Mouse (Mus musculus) heart, postnatal 14 days (tissue): ENCODE measurements around the gene Lamtor2. TPM values are rescaled to one million over a fixed set of nuclear protein-coding genes. Genes with fewer than 3 reads are reported as not detected.
A peak's percentile ranks its signal among the peaks of the same experiment; 100 is the strongest.
"Not testable (repeated sequence)": the region's sequence is repeated elsewhere in the genome, so short reads cannot be mapped to it uniquely, and the experiment has no call there.

Experiments used
- DNase-seq, 2 experiments: peaks; one replicate each; pipeline ENCODE4 v3.0.0; 2021 to 2022
- intact Hi-C: fragments of 180-260 bp; cut with DNase I; formaldehyde crosslinking; loops from one replicate; pipeline ENCODE4 v1.15.1; 2025
- long read RNA-seq, 2 experiments: library from polyadenylated mRNA; stranded (forward); transcript quantifications; one replicate each; pipeline ENCODE4 v2.0.0; 2021
- total RNA-seq, 2 experiments: library from RNA; stranded (reverse); gene quantifications; 2 replicates each; pipeline ENCODE4 v1.2.3; 2021

Lamtor2 gene
- 10 to 100 TPM; 77.7 TPM for total RNA-seq
- long read RNA-seq, experiment 1, transcript Lamtor2-201 (4 exons, 668 nt) = major isoform, 24 of 34 reads
- long read RNA-seq, experiment 1, partial matches to known transcripts = 1 of 34 reads
- long read RNA-seq, experiment 1, other reads (novel, unspliced or antisense) = 4 of 34 reads
- long read RNA-seq, experiment 2, transcript Lamtor2-201 (4 exons, 668 nt) = major isoform, 24 of 32 reads
- long read RNA-seq, experiment 2, partial matches to known transcripts = 0 of 32 reads
- long read RNA-seq, experiment 2, other reads (novel, unspliced or antisense) = 4 of 32 reads

- intact Hi-C loops = no loop called here
- peak; percentile 97 to 98 for DNase-seq
These were observed at the start of gene Lamtor2 for GRCm38 (mm10) chr3:88552676-88553524. Lamtor2 (minus strand) TSS chr3:88553074.

DNA sequence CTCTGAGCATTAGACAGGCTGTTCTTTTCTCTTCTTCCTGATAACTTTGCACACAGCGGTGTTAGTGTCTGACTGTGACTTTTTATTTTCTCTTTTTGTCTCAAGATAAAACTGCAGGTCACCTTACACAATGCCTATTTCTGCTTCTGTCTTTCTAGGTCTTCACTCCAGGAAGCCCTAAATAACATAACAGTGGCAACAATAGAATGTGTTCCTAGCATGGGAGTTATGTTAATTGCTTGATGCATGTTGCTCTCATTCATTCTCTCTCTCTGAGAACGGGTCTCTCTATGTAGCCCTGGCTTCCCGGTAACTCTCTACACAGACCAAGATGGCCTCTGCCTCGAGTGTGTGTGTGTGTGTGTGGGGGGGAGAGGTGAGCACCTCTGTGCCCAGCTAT lies 49.6 kb upstream of the Lamtor2 start:
- no peak for DNase-seq
- intact Hi-C loops = no loop called here

DNA sequence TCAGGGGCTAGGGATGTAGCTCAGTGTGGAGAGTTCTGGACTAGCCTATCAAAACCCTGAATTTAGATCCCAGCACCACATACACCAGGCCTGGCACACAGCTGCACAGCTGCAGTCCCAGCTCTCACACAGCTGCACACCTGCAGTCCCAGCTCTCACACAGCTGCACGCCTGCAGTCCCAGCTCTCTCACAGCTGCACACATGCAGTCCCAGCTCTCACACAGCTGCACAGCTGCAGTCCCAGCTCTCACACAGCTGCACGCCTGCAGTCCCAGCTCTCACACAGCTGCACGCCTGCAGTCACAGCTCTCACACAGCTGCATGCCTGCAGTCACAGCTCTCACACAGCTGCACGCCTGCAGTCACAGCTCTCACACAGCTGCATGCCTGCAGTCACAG lies 43.7 kb upstream of the Lamtor2 start:
- intact Hi-C loops, DNase-seq: not testable (repeated sequence)

DNA sequence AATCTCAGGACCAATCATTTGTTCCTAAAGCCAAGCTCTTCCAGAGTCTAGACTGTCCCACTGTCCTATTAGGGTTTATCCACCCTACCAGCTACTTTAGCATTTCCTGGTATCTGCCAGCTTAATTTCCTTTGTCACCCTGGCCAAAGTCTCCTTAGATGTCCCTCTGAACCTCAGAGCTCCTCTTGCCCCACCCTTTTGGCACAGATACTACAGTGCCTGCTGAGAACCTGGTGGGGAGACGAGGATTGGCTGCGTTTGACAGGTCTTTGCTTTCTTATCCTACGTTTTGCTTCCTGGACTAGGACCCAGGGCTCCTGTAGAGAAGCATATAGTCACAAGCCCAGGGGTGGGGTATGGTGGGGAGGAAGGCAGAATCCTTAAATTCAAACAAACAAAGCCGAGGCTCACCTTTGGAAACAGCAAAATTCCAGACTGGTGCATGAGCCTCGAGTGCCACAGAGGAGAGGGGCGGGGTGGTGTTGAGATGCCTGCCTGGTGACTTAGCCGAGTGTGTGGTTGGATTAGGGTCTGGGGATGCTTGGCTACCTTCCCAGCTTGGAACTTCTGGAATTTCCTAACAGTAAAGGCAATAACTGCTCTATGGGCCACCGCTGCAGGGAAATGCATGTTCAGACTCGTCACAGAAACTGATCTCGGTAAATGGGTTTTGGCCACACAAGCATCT lies 41.2 kb upstream of the Lamtor2 start:
- intact Hi-C loops = loop anchor here (5.0 kb wide), 1 partner anchor 143 kb away; no protein-coding TSS in a partner anchor
- no peak for DNase-seq

DNA sequence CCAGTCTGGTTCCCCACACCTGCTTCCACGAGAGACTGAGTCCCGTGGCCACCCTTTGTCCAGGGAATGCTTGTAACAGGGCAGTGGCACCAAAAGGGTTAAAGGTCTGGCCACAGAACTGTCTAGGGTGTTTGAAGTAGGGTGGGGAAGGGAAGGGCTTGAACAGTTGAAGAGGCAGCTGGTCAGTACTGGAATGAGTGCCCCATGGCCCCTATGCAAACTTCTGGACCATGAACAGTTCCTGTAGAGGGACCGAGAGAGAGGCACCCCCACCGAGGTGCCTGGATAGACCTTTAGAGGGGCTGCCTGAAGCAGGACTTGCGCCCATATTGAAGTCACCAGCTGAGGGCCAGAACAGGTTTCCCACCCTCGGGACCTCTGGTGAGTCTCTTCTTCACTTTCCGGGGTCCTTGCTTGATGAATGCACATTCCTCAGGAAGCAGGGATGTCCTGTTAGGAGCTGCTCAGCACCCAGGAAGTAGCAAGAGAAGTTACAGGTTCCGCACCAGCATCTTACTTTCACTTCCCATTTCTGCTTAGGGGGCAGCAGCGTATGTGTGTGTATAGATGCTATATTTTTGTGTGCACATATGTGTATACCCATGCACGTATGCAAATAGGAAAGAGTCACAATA lies 40.2 kb upstream of the Lamtor2 start:
- no peak for DNase-seq
- intact Hi-C loops = loop anchor here (5.0 kb wide), 1 partner anchor 144 kb away; no protein-coding TSS in a partner anchor

DNA sequence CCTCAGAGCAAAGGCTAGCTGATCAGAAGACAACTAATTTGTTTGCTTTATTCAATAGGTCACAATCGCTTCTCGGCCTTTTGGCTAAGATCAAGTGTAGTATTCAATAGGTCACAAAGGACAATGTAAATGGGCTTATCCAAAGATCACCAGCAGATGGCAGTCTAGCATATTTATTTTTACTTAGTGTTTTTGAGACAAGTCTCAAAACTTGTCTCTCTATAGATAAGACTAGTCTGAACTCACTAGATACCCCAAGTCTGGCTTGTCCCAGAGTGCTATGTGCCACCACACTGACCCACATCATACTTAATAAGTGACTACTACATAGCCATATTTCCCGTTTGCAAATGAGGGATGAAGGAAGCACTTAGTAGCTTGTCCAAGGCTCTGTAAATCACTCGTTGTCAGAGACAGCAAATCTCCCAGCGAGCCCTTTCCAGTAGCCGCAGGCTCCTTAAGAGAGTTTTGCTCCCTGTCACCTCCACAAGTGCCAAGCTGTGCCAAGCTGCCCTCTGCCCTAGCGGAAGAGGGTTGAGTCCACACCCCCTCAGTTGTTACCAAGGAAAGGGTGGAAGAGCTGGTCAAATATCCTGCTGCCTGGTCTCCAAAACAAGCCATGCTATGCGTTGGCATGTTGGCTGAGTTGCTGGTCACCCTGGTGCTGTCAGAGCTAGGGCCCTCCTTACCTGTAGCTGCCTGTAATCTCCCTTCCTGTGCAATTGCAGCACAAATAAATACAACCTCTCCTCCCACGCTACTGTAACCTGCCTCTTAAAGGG lies 39.3 kb upstream of the Lamtor2 start:
- intact Hi-C loops = loop anchor here (5.0 kb wide), 1 partner anchor 145 kb away; no protein-coding TSS in a partner anchor
- peak in 1 of 2 experiments; percentile 61 for DNase-seq

- intact Hi-C loops = loop anchor here (5.0 kb wide), 1 partner anchor 146 kb away; no protein-coding TSS in a partner anchor
- no peak for DNase-seq
These were observed 38.2 kb upstream of the Lamtor2 start for GRCm38 (mm10) chr3:88591044-88591443.

- intact Hi-C loops = loop anchor here (5.0 kb wide), 1 partner anchor 147 kb away; no protein-coding TSS in a partner anchor
- DNase-seq = no peak
These were observed 37.4 kb upstream of the Lamtor2 start for GRCm38 (mm10) chr3:88590246-88590645.

GRCm38 (mm10) chr3:88586640-88587039 lies 33.8 kb upstream of the Lamtor2 start:
- intact Hi-C loops = no loop called here
- no peak for DNase-seq

DNA sequence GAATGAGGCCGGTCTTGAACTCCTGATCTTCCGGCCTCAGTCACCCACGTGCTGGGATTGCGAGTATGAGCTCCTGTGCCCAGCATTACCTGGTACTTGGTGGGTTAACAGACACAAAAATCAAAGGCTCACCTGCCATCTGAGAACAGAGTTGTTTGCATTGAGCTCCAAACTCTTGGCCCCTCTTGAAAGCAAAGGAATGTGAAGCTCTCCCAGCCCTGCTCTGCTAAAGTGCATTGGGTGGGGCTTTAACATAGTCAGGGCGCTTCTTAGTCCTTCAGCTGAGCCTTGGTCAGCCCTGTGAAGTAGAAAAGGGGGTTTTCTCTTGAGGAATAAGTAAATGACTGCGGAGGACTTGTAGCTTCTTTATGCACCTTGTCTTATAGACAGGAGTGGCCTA lies 32.9 kb upstream of the Lamtor2 start:
- intact Hi-C loops = no loop called here
- no peak for DNase-seq

DNA sequence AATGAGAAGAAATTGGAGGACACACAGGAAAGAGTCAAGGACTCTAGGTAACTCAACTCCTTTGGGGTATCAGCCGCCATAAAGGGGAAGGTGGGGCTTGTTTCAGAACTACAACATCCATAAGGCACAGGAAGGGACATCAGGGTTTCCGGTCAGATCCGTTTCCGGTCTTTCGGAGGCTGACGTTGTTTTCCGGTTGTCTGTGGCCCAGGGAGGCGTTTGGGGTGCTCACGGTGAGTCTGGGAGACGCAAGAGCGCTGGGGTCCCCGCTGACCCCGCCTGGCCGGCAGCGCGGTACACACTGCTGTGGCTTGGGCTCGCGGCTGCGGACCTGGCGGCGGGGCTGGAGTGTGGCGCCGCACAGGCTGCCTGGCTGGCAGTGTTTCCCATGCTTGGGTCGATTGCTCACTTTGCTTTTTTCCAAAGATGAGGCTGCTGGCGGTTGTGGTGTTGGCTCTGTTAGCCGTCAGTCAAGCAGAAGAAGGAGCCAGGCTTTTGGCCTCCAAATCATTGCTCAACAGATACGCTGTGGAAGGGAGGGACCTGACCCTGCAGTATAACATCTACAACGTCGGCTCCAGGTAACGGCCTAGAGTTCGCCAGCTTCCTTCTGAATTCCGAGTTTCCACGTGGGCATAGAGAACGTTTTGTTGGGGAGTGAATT lies 26.7 kb upstream of the Lamtor2 start:
- intact Hi-C loops = no loop called here
- peak; percentile 72 to 84 for DNase-seq

DNA sequence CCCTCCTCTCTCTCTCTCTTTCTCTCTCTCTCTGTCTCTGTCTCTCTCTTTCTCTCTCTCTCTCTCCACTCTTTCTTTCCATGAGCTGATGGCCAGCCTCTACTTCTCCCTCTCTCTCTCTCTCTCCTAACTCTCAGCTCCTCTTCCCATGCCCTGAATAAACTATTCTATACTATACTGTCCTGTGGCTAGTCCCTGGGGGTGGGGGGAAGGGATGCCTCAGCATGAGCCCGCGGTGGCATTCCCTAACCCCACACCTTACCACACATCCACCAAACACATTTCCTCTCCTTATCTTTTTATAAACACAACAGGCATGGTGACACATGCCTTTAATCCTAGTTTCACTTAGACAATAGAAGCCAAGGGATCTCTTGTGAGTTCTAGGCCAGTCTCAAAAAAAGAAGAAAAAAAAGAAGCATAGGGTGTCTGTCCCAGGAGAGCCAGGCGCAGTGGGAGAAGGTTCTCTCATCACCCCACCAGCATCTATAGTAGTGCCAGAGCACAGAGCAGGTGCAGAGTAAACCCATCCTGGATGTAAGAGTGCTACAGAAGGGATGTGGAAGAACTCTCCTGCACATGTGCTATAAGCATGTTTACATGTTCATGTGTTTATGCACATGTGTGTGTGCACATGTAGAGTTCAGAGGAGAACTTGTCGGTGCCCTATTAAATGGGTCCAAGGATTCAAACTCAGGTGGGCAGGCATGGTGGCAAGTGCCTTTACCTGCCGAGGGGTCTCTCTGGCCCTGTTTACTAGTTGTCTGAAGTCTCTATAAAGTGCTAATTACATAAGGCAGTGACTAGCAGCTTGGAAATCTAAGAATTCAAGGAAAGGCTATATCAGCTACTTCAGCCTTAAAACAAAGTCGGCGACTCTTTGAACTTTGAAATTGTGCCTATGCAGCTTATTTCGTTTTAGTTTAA lies 25.9 kb upstream of the Lamtor2 start:
- intact Hi-C loops = no loop called here

GRCm38 (mm10) chr3:88577846-88578245 lies 25.0 kb upstream of the Lamtor2 start:
- DNase-seq, intact Hi-C loops: not testable (repeated sequence)

More for the DNA sequence above, 25.9 kb upstream of the Lamtor2 start:
- DNase-seq = no peak

DNA sequence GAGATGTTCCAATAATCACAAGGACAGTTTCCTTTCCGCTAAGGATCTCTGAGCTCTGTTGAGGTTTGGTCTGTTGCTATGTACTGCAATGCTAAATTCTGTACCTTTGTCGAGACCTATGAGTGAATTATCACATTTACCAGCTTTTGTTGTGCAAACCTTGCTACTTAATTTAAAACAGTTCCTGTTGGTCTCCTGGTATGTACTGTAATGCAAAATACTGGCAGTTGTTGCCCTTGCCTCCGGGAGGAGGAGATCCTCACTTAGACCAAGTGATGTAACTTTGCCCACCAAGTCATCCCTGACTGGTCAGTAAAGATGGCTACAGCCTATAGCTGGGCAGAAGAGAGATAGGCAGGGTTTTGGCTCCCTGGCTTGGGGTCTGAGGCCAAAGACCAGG lies 22.7 kb upstream of the Lamtor2 start, which contains the start of gene Ssr2:
Gene Ssr2 (plus strand): TSS at position 337 of the 400 bp plus-strand sequence.
- intact Hi-C loops = no loop called here

DNA sequence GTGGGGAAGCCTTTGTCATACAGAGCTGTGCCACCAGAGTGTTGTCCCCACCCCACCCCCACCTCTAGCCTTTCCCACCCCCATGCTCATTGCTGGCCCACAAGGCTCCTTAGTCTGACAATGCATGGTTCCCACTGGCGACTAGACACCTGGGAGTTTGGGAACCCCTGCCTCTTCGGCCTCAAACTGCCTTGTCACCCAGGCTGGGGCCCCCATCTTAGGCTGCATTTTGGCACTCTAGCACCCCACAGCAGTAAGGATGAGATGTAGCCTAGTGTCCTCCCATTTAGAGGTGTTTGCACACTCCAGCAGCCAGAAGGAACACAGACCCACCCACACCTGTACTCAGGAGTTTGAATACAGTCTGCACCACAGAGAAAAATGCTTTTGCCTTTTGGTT lies 20.9 kb upstream of the Lamtor2 start:
- no peak for DNase-seq
- intact Hi-C loops = no loop called here

More for the DNA sequence above, 22.7 kb upstream of the Lamtor2 start, which contains the start of gene Ssr2:
- DNase-seq = no peak

DNA sequence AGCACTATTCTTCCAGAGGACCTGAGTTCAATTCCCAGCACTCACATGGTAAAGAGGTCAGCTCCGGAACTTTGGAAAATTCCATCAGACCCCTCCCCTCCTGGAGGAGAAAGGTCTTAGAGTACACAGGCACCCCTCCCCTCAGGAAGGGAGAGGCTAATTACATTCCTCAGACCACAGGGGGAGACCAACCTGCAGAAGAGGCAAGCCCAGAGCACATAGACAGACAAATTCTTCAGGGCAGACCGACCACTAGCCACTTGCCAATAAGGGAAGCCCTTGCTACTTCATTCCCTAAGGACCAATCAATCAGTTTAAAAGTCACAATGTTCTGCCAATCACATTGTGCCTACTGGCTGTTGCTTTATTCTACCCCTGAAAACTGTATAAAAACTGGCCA lies 20.0 kb upstream of the Lamtor2 start:
- no peak for DNase-seq
- intact Hi-C loops = no loop called here

DNA sequence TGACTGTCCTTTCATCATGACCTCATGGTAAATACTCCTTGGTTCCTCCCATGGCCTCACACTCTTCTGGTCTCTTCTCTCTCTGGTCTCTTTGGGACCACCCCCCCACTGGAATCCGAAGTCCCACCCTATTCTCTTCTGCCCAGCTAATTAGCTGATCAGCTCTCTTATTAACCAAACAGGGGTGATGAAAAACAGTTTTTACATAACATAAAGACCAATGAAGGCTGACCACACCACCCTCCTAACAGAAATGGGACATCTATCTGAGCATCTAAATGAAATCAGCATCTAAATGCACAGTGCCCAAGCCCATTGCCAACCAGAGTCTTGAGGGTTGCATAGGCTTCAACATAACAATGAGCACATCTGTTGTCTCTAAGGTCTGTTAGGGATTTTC lies 19.0 kb upstream of the Lamtor2 start:
- intact Hi-C loops = no loop called here
- DNase-seq = no peak

- DNase-seq = no peak
- intact Hi-C loops = no loop called here
These were observed 17.5 kb upstream of the Lamtor2 start for GRCm38 (mm10) chr3:88570341-88570740.
